Mouse (Mus musculus): Measurements from ENCODE around the gene Ciapin1.

Ciapin1 gene

GRCm38 (mm10) chr8:94807506-94807905 is 30.7 kb downstream of the Ciapin1 start:
- peak; percentile 23 for DNase-seq (ENCODE audit: low spot score)

- DNase-seq (ENCODE audit: low spot score): no peak
These were observed 32.3 kb downstream of the Ciapin1 start for GRCm38 (mm10) chr8:94805811-94806210.

DNA sequence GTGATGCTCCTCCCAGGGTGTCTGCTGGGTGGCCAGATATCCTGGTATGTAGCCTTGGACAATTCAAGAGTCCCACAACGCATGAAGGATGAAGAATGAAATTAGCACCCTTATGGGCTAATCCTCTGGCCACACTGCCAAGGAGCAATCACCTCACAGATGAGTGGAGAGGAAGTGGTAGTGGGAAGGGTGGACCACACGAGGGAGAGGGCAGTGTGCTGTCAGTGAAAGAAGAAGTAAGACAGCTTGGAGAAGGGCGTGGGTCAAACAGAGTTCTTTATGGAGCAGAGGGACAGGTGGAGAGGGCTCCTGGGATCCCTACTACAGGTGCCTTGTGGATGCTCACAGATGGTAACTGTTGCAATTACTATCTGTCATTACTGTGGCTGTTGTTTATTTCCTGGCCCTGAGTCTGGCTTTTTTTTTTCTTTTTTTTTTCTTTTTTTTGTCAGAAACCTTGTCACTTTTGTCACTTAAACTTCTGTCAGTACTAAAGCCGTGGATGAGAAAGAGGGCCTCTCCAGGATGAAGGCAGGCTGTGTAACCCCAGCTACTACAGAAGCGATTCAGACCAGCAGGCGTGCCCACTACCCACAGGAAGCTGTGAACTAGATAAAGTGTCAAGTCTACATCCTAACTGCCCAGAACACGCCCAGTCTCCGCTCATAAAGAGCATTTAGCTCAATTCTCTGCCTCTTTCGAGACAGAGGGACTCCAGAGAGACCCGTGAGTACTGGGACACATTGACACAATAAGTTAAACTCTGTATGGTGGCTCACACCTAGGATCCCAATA is 33.4 kb downstream of the Ciapin1 start:
- DNase-seq (ENCODE audit: low spot score): no peak

GRCm38 (mm10) chr8:94803551-94803950 is 34.6 kb downstream of the Ciapin1 start:
- no peak for DNase-seq (ENCODE audit: low spot score)

GRCm38 (mm10) chr8:94802375-94802774 is 35.8 kb downstream of the Ciapin1 start:
- DNase-seq (ENCODE audit: low spot score): no peak

GRCm38 (mm10) chr8:94801293-94802095 is 36.7 kb downstream of the Ciapin1 start:
- DNase-seq (ENCODE audit: low spot score): peak; percentile 55

- DNase-seq (ENCODE audit: low spot score): peak; percentile 67
These were observed 37.7 kb downstream of the Ciapin1 start for GRCm38 (mm10) chr8:94800278-94800968.

DNA sequence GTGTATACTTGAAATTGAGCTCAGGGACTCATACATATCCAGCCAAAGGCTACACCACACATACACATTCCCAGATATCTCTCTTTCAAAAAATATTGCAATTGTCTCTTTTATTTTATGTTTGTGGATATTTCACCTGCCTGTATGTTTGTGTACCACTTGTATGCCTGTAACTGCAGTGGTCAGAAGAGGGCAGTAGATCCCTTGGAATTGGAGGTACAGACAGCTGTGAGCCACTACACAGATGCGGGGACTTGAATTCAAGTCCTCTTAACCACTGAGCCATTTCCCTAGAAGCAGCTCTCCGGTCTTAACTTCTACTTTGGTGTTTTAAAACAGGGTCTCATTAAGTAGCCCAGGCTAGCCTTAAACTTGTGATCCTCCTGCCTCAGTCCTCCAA is 43.4 kb downstream of the Ciapin1 start:
- DNase-seq (ENCODE audit: low spot score): no peak

DNA sequence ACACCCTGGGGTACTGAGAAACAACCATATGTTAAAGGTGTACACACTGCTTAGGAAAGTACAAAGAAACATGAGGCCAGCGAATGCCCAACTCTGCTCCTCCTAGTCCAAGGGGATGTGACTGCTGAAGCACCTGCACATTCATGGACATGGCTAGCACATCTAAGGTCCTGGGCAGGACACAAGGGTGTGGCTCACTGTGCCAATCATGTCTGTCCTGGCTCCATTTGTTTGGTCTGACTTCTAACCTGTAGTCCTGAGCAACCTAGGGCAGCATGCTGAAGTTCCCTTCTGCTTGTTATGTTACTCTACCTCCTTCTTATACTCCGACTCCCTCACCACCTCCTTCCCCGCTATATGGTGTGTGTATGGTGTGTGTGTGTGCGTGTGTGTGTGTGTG is 43.8 kb downstream of the Ciapin1 start:
- DNase-seq (ENCODE audit: low spot score): no peak

GRCm38 (mm10) chr8:94789256-94789955 is 48.8 kb downstream of the Ciapin1 start:
- no peak for DNase-seq (ENCODE audit: low spot score)

DNA sequence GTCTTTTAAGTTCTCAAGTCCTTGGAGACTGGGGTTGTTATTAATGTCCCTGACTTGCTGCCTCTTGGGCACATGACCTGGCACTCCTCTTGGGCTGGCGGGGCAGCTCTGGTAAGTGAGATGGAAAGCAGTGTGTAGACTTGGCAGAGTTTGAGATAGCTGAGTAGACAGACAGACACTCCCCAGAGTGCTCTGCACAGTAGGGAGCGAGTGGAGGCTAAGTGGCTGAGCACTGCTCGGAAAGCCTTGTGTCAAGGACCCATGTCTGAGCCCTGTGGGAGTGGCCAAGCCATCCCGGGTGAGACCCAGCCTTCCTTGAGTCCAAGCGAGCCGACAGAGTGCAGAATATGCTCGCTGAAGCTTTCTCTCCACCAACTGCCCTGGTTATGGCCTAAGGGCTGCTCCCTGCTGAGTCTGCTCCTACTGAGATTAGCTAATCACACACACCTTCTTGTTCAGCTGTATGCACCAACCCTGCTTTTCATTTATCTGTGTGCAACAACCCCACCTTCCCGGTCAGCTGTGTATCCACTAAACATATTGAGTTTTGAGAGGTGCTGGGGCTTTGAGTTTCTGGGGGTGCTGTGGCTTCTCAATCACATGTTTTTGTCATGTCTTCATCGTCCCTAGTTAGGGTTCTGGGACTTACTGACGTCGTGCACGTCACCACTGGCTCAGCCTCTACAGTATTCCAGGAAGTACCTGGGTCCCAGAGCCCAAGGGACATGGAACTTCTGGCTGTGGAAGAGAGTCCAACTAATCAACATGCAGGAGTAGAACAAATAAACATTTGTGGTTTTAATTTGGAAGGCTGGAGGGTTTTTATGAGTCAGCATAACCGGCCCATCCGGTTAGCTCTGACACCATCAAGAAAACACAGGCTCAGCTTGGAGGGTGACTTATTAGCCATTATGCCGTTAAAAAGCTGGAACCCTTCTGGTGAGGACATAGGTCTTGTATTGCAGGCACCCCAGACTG is 50.3 kb downstream of the Ciapin1 start:
- DNase-seq (ENCODE audit: low spot score): no peak

DNA sequence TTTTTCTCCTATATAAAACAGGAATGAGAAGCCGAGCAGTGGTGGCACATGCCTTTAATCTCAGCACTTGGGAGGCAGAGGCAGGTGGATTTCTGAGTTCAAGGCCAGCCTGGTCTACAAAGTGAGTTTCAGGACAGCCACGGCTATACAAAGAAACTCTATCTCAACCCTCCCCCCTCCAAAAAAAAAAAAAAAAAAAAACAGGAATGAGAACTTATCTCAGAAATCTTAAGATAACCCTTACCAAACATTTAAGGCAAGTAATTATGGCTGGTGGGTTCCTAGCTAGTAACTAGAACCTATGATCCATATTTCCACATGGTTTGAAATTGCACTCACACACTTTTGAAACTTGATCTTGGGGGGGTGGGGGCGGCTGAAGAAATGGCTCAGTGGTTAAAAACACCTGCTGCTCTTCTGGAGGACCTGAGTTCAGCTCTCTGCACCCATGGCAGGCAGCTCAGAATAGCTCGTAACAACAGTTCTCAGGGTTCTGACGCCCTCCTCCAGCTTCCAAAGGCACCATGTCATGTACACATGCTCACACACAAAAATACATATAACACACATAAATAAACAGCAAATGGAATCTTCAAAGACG is 52.1 kb downstream of the Ciapin1 start:
- DNase-seq (ENCODE audit: low spot score): no peak

GRCm38 (mm10) chr8:94785247-94785985 is 52.7 kb downstream of the Ciapin1 start:
- DNase-seq (ENCODE audit: low spot score): peak; percentile 45

- no peak for DNase-seq (ENCODE audit: low spot score)
These were observed 54.3 kb downstream of the Ciapin1 start for GRCm38 (mm10) chr8:94783890-94784289.

GRCm38 (mm10) chr8:94781838-94782235 is 56.3 kb downstream of the Ciapin1 start:
- DNase-seq (ENCODE audit: low spot score): no peak

GRCm38 (mm10) chr8:94781155-94781837 is 56.9 kb downstream of the Ciapin1 start:
- no peak for DNase-seq (ENCODE audit: low spot score)

DNA sequence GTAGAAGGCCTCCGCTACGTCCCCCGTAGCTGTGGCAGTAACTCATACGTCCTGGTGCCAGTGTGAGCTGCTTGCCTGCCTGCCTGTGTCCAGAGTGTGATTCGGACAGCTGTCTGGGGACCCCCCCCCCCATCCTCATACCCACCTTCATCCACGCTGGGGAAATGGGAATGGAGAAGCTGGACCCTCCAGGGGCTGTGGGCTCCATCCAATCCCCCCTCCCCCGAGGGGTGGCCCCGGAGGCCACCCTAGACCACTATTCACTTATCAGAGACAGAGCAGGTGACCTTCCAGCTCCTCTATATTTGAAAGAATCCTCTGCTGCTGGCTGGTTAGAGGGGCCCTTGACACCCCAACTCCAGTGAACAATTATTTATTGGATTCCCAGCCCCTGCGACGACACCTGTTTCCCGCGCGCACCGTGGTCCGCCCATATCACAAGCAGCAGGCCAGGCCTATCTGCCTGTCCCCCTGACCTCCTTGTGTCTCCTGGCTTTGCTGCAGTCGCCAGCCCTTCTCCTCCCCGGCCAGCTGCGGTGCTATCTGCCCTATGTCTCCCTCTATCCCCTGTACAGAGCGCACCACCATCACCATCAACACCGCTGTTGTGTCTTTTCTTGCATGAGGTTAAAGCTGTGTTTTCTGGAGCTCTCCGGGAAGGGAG is 57.5 kb downstream of the Ciapin1 start:
- no peak for DNase-seq (ENCODE audit: low spot score)

DNA sequence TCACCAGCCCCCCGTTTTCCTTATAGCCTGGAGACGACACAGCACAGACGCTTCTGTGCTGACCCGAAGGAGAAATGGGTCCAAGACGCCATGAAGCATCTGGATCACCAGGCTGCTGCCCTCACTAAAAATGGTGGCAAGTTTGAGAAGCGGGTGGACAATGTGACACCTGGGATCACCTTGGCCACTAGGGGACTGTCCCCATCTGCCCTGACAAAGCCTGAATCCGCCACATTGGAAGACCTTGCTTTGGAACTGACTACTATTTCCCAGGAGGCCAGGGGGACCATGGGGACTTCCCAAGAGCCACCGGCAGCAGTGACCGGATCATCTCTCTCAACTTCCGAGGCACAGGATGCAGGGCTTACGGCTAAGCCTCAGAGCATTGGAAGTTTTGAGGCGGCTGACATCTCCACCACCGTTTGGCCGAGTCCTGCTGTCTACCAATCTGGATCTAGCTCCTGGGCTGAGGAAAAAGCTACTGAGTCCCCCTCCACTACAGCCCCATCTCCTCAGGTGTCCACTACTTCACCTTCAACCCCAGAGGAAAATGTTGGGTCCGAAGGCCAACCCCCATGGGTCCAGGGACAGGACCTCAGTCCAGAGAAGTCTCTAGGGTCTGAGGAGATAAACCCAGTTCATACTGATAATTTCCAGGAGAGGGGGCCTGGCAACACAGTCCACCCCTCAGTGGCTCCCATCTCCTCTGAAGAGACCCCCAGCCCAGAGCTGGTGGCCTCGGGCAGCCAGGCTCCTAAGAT is 58.4 kb downstream of the Ciapin1 start:
- DNase-seq (ENCODE audit: low spot score): no peak

Measured in embryo, embryonic 10 days (tissue).